Mouse (Mus musculus): ENCODE measurements around the gene Gorasp2. TPM values are rescaled to one million over a fixed set of nuclear protein-coding genes. Genes with fewer than 3 reads are reported as not detected.
A peak's percentile ranks its signal among the peaks of the same experiment; 100 is the strongest.

Gene Gorasp2
- total RNA-seq, 1 experiment = 55.2 TPM

DNA sequence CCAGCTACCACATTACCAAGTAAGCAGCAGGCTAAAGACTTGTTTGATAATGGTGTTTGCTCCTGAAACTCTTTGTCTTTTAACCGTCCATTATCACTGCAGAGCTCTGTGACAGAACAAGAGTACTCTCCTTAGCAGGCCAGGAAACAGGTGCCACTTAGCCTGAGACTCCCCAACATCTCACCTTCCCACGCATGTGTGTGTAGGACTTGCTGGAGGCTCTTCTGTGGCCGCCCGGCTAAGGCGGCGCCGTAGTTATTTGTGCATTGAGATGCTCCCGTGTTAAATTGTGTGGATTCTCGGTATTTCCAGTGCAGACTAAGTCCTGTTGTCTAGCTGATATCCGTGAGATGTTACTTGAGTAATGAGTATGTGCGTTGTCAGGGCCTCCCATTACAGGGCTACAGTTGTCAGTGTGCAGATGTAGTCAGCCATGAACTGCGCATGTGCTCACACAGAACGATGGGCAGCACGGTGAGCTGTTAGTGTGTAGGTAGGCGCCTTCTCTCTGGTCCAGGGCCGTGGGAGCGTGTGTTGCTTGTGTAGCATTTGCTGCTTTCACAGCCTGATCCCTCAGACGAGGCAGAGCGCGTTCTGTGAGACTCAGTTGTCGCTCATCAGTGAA, 27.2 kb downstream of the Gorasp2 start:
- H3K4me3 ChIP-seq (ENCODE audit: insufficient read depth in 1 of 2, low read depth in 1 of 2, low read length in 2 of 2, poor library complexity in 1 of 2, severe bottlenecking in 1 of 2) = no peak overlapping the region
- no peak overlapping the region for H3K27ac ChIP-seq (ENCODE audit: insufficient read depth, low read depth, low read length, poor library complexity, severe bottlenecking)
- no peaks in the 10 kb centered on the region for H3K9me3 ChIP-seq (ENCODE audit: control insufficient read depth, insufficient read depth, low read depth, low read length)
- H3K9ac ChIP-seq (ENCODE audit: insufficient read depth, low read depth, low read length, poor library complexity, severe bottlenecking) = no peak overlapping the region
- peaks cover 0 to 16% of the 10 kb centered on the region in 2 experiments for H3K4me1 ChIP-seq (ENCODE audit: control insufficient read depth in 2 of 2, insufficient read depth in 2 of 2, low read length in 2 of 2, poor library complexity in 1 of 2)
- H3K36me3 ChIP-seq (ENCODE audit: control insufficient read depth, insufficient read depth, low read length, poor library complexity, severe bottlenecking) = peaks cover 35% of the 10 kb centered on the region
- TF ChIP-seq HCFC1 (IDR thresholded peaks at IDR 0.05; ENCODE audit: borderline replicate concordance, insufficient read depth, low read length) = no peak
- no peak for TF ChIP-seq ZC3H11A (IDR thresholded peaks at IDR 0.05; ENCODE audit: borderline replicate concordance, low read depth, low read length)
- TF ChIP-seq ZNF384 (IDR thresholded peaks at IDR 0.05; ENCODE audit: low read depth, low read length) = no peak
- no peak for TF ChIP-seq MAFK (IDR thresholded peaks at IDR 0.05; ENCODE audit: insufficient read depth, low read depth, low read length)
- no peak for TF ChIP-seq CHD2 (IDR thresholded peaks at IDR 0.05; ENCODE audit: low read depth, low read length)
- DNase-seq (ENCODE audit: low read depth, low spot score) = no peak
- in situ Hi-C loops (cut with MboI; ENCODE audit: low sequenced_read_pairs in 2 of 2, unreplicated experiment in 2 of 2) = no loop called here

DNA sequence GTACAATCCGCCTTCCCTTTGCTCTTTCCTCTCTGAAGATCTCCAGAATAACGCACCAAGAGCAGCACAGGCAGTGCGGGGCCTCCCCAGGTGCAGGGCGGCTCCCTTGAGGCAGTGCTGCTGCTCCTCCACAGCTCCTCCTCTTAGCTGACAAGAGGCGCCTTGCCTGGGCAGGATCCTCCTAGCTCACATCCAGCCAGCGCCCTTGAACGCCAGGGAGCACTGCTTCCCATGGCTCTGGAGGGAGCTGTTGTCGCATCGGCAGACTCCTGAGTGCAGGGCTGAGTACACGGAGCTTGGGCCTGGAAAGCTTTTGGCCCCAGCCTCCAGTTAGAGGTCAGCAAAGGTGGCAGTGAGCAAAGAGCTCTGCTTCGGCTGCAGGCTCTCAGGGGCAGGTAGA, 28.8 kb downstream of the Gorasp2 start:
- Histone ChIP-seq H3K4me1 (ENCODE audit: control insufficient read depth in 2 of 2, insufficient read depth in 2 of 2, low read length in 2 of 2, poor library complexity in 1 of 2) (peaks cover 0 to 16% of the 10 kb centered on the region in 2 experiments), H3K36me3 (ENCODE audit: control insufficient read depth, insufficient read depth, low read length, poor library complexity, severe bottlenecking) (peaks cover 29% of the 10 kb centered on the region), H3K27ac (ENCODE audit: insufficient read depth, low read depth, low read length, poor library complexity, severe bottlenecking) (peak overlapping the region; percentile 52), H3K9me3 (ENCODE audit: control insufficient read depth, insufficient read depth, low read depth, low read length) (no peaks in the 10 kb centered on the region), H3K9ac (ENCODE audit: insufficient read depth, low read depth, low read length, poor library complexity, severe bottlenecking) (peak overlapping the region; percentile 43), H3K4me3 (ENCODE audit: insufficient read depth in 1 of 2, low read depth in 1 of 2, low read length in 2 of 2, poor library complexity in 1 of 2, severe bottlenecking in 1 of 2) (peak overlapping the region; percentile 14 to 46)
- TF ChIP-seq MAFK (IDR thresholded peaks at IDR 0.05; ENCODE audit: insufficient read depth, low read depth, low read length) (no peak), CHD2 (IDR thresholded peaks at IDR 0.05; ENCODE audit: low read depth, low read length) (no peak), ZC3H11A (IDR thresholded peaks at IDR 0.05; ENCODE audit: borderline replicate concordance, low read depth, low read length) (no peak)
- peak; percentile 59 for DNase-seq (ENCODE audit: low read depth, low spot score)
- in situ Hi-C loops (cut with MboI; ENCODE audit: low sequenced_read_pairs in 2 of 2, unreplicated experiment in 2 of 2) = no loop called here

DNA sequence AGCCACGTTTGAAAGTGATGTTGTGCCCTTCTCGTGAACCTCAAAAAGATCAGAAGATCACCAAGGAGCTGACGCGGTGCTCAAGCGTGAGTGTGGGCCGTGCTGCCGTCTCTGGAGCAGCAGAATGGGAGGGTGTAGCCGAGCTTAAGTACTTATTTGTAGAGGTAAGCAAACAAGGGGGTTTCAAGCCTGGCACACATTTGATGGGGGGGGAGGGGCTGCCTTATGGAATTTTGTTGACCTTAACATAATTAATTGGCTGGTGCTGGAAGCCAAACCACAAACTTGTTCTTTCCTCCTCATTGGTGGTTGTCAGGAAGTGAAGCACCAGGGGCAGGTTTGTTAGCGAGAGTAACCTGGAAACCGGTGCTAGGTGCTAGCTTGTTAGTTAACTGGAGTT, 34.3 kb downstream of the Gorasp2 start:
- H3K27ac ChIP-seq (ENCODE audit: insufficient read depth, low read depth, low read length, poor library complexity, severe bottlenecking) = no peak overlapping the region
- TF ChIP-seq ZC3H11A (IDR thresholded peaks at IDR 0.05; ENCODE audit: borderline replicate concordance, low read depth, low read length) = no peak
- TF ChIP-seq ZNF384 (IDR thresholded peaks at IDR 0.05; ENCODE audit: low read depth, low read length) = no peak
- no peak for TF ChIP-seq HCFC1 (IDR thresholded peaks at IDR 0.05; ENCODE audit: borderline replicate concordance, insufficient read depth, low read length)
- no peak for TF ChIP-seq CHD2 (IDR thresholded peaks at IDR 0.05; ENCODE audit: low read depth, low read length)
- TF ChIP-seq MAFK (IDR thresholded peaks at IDR 0.05; ENCODE audit: insufficient read depth, low read depth, low read length) = no peak
- no peak for DNase-seq (ENCODE audit: low read depth, low spot score)
- in situ Hi-C loops (cut with MboI; ENCODE audit: low sequenced_read_pairs in 2 of 2, unreplicated experiment in 2 of 2) = no loop called here
- peaks cover 9% of the 10 kb centered on the region; the same call in 1 of the 2 replicates for H3K36me3 ChIP-seq (ENCODE audit: control insufficient read depth, insufficient read depth, low read length, poor library complexity, severe bottlenecking)
- peaks cover 0 to under 1% of the 10 kb centered on the region in 2 experiments; a peak in 3 of 4 replicates for H3K4me1 ChIP-seq (ENCODE audit: control insufficient read depth in 2 of 2, insufficient read depth in 2 of 2, low read length in 2 of 2, poor library complexity in 1 of 2)
- no peaks in the 10 kb centered on the region for H3K9me3 ChIP-seq (ENCODE audit: control insufficient read depth, insufficient read depth, low read depth, low read length)
- no peak overlapping the region for H3K4me3 ChIP-seq (ENCODE audit: insufficient read depth in 1 of 2, low read depth in 1 of 2, low read length in 2 of 2, poor library complexity in 1 of 2, severe bottlenecking in 1 of 2)
- H3K9ac ChIP-seq (ENCODE audit: insufficient read depth, low read depth, low read length, poor library complexity, severe bottlenecking) = no peak overlapping the region

DNA sequence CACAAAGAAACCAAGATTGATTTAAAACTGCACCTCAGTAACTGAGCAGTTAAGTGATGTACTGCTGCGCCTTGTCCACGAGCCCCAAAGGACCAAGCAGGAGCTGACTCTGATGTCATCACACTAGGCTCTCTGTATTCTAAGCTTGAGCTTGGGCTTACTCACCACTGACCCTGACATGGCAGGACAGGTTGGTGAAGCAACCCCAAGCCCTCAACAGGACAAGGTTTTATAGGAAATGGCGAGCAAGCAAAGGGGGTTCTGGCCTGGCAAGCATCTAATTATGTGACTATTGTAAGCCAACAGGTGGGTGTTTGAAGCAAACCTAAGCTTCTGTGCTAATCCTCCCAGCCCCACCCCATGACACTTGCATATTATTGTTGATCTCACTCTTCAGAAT, 39.5 kb downstream of the Gorasp2 start:
- H3K4me3 ChIP-seq (ENCODE audit: insufficient read depth in 1 of 2, low read depth in 1 of 2, low read length in 2 of 2, poor library complexity in 1 of 2, severe bottlenecking in 1 of 2) = no peak overlapping the region
- no peak for TF ChIP-seq ZNF384 (IDR thresholded peaks at IDR 0.05; ENCODE audit: low read depth, low read length)
- no peaks in the 10 kb centered on the region for H3K36me3 ChIP-seq (ENCODE audit: control insufficient read depth, insufficient read depth, low read length, poor library complexity, severe bottlenecking)
- no peak overlapping the region for H3K9ac ChIP-seq (ENCODE audit: insufficient read depth, low read depth, low read length, poor library complexity, severe bottlenecking)
- no peak overlapping the region for H3K27ac ChIP-seq (ENCODE audit: insufficient read depth, low read depth, low read length, poor library complexity, severe bottlenecking)
- DNase-seq (ENCODE audit: low read depth, low spot score) = no peak
- H3K9me3 ChIP-seq (ENCODE audit: control insufficient read depth, insufficient read depth, low read depth, low read length) = no peaks in the 10 kb centered on the region
- in situ Hi-C loops (cut with MboI; ENCODE audit: low sequenced_read_pairs in 2 of 2, unreplicated experiment in 2 of 2) = loop anchor here in 1 of 2 experiments (10.0 kb wide), 1 partner anchor 344 kb away; no protein-coding TSS in a partner anchor
- peaks cover 0 to 3% of the 10 kb centered on the region in 2 experiments; a peak in 1 of 4 replicates for H3K4me1 ChIP-seq (ENCODE audit: control insufficient read depth in 2 of 2, insufficient read depth in 2 of 2, low read length in 2 of 2, poor library complexity in 1 of 2)

- no peak overlapping the region for H3K27ac ChIP-seq (ENCODE audit: insufficient read depth, low read depth, low read length, poor library complexity, severe bottlenecking)
- no peak for DNase-seq (ENCODE audit: low read depth, low spot score)
- in situ Hi-C loops (cut with MboI; ENCODE audit: low sequenced_read_pairs in 2 of 2, unreplicated experiment in 2 of 2) = loop anchor here in 1 of 2 experiments (10.0 kb wide), 1 partner anchor 343 kb away; no protein-coding TSS in a partner anchor
- TF ChIP-seq MAFK (IDR thresholded peaks at IDR 0.05; ENCODE audit: insufficient read depth, low read depth, low read length) = no peak
- no peak for TF ChIP-seq ZNF384 (IDR thresholded peaks at IDR 0.05; ENCODE audit: low read depth, low read length)
- no peak for TF ChIP-seq CHD2 (IDR thresholded peaks at IDR 0.05; ENCODE audit: low read depth, low read length)
- no peak for TF ChIP-seq HCFC1 (IDR thresholded peaks at IDR 0.05; ENCODE audit: borderline replicate concordance, insufficient read depth, low read length)
- TF ChIP-seq ZC3H11A (IDR thresholded peaks at IDR 0.05; ENCODE audit: borderline replicate concordance, low read depth, low read length) = no peak
- no peak overlapping the region for H3K9ac ChIP-seq (ENCODE audit: insufficient read depth, low read depth, low read length, poor library complexity, severe bottlenecking)
- H3K4me1 ChIP-seq (ENCODE audit: control insufficient read depth in 2 of 2, insufficient read depth in 2 of 2, low read length in 2 of 2, poor library complexity in 1 of 2) = peaks cover 0 to 3% of the 10 kb centered on the region in 2 experiments; a peak in 1 of 4 replicates
- H3K36me3 ChIP-seq (ENCODE audit: control insufficient read depth, insufficient read depth, low read length, poor library complexity, severe bottlenecking) = no peaks in the 10 kb centered on the region
- no peak overlapping the region for H3K4me3 ChIP-seq (ENCODE audit: insufficient read depth in 1 of 2, low read depth in 1 of 2, low read length in 2 of 2, poor library complexity in 1 of 2, severe bottlenecking in 1 of 2)
- H3K9me3 ChIP-seq (ENCODE audit: control insufficient read depth, insufficient read depth, low read depth, low read length) = no peaks in the 10 kb centered on the region
Measured at GRCm38 (mm10) chr2:70701571-70701970, 40.2 kb downstream of the Gorasp2 start.

Data from ES-E14 (cell line).